Mouse (Mus musculus): ENCODE data around the gene Wnt7a.

Gene Wnt7a

DNA sequence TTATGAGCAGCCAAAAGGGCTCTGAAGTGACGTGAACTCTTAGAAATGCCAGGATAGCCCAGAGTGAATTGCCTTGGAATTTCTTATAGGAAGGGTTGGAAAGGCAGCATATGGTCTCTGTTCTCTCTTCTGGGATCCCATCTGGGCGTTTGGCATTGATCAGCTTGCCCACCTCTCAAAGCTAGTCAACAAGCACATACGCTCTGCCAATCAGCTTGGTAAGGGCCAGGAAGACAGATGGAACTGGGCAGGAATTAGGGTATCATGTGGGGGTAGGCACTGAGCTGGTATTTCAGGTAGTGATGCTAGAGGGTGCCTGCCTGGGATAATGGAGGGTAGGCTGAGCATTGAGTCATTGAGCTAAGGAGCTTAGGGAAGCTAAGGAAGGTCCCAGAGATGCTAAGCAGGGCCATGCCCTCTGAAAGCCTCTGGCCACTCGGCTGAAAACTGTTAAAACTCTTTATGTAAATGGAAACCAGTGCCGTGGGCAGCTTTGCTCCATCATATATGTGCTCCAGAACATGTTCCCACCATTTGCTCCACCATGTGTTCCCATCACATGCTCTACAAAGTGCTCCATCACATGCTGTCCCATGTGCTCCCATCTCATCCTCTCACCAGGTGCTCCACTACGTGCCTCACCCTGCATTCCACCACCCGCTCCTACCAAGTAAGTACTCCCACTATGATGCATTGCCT is 51.3 kb downstream of the Wnt7a start:
- no peaks in the 10 kb centered on the region for H3K9me3 ChIP-seq (ENCODE audit: low read length)
- H3K36me3 ChIP-seq (ENCODE audit: insufficient read depth, low read length): no peaks in the 10 kb centered on the region
- peaks cover 26% of the 10 kb centered on the region for H3K27me3 ChIP-seq (ENCODE audit: insufficient read depth, low read length)
- H3K4me1 ChIP-seq (replicated peaks; ENCODE audit: low read depth, low read length): no peaks in the 10 kb centered on the region
- TF ChIP-seq NANOG (IDR thresholded peaks at IDR 0.05; ENCODE audit: borderline replicate concordance, low read length): no peak
- TF ChIP-seq CTCF (conservative IDR thresholded peaks at IDR 0.05; ENCODE audit: low read length): no peak
- TF ChIP-seq POU5F1 (IDR thresholded peaks at IDR 0.05; ENCODE audit: borderline replicate concordance, low read length): no peak
- no peak overlapping the region for H3K4me3 ChIP-seq (replicated peaks; ENCODE audit: low read length)

DNA sequence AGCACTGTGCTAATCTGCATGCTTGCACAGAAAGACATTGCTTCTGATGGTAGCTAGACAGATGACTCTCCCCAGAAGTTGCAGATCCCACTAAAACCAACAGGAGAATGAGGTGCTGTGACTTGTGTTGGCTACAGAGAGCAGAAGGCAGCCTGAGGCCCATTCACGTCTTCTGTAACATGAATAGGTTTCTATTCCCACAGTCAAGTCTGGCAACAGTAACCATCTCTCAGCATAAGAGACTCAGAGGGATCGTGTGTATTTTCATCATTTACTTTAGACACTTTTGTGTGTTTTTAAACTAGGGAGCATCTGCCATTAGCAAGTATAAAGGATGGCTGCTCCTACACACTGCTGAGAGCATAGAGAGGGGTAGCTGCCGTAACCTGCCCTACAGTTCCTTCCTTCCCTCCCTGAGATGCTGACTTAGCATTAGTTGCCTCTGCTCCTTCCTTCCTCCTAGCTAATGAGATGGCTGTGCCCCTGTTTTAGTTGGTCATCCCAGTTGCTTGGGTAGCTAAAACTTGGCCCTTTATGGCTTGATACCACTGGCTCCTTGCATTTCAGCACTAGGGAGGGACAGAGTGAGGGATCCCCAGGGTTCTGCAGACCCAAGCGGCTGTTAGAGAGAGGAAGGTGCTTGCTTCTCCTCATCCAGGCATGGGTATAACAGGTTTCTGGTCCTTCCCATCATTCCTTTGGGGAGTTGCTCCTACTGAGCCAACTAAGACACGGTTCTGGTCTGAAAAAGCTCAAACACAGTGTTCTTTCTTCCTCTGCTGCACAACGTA is 52.1 kb downstream of the Wnt7a start:
- Histone ChIP-seq H3K27me3 (ENCODE audit: insufficient read depth, low read length) (peaks cover 29% of the 10 kb centered on the region), H3K9me3 (ENCODE audit: low read length) (no peaks in the 10 kb centered on the region), H3K36me3 (ENCODE audit: insufficient read depth, low read length) (no peaks in the 10 kb centered on the region), H3K4me1 (replicated peaks; ENCODE audit: low read depth, low read length) (no peaks in the 10 kb centered on the region), H3K4me3 (replicated peaks; ENCODE audit: low read length) (no peak overlapping the region)
- TF ChIP-seq NANOG (IDR thresholded peaks at IDR 0.05; ENCODE audit: borderline replicate concordance, low read length): no peak
- TF ChIP-seq POU5F1 (IDR thresholded peaks at IDR 0.05; ENCODE audit: borderline replicate concordance, low read length): no peak
- no peak for TF ChIP-seq CTCF (conservative IDR thresholded peaks at IDR 0.05; ENCODE audit: low read length)

DNA sequence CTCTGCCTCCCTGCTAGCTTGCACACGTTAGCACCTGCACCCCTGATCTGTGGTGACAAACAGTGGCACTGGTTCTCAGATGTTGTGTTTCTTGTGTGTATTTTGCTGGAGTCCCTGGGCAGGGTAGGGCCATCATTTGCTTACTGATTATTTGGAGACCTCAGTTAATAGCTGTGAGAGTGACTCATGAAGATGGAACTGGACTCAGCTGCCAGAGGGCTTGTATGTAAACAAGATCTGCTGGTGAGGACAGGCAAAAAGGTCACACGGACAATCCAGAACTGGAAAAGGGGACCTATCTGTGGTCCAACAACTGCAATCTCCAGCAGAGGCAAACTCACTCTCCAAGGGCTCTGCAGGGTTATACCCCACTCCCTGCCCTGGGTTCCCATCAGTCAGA is 52.8 kb downstream of the Wnt7a start:
- no peak overlapping the region for H3K4me3 ChIP-seq (replicated peaks; ENCODE audit: low read length)
- TF ChIP-seq NANOG (IDR thresholded peaks at IDR 0.05; ENCODE audit: borderline replicate concordance, low read length): no peak
- no peak for TF ChIP-seq CTCF (conservative IDR thresholded peaks at IDR 0.05; ENCODE audit: low read length)
- TF ChIP-seq POU5F1 (IDR thresholded peaks at IDR 0.05; ENCODE audit: borderline replicate concordance, low read length): no peak

DNA sequence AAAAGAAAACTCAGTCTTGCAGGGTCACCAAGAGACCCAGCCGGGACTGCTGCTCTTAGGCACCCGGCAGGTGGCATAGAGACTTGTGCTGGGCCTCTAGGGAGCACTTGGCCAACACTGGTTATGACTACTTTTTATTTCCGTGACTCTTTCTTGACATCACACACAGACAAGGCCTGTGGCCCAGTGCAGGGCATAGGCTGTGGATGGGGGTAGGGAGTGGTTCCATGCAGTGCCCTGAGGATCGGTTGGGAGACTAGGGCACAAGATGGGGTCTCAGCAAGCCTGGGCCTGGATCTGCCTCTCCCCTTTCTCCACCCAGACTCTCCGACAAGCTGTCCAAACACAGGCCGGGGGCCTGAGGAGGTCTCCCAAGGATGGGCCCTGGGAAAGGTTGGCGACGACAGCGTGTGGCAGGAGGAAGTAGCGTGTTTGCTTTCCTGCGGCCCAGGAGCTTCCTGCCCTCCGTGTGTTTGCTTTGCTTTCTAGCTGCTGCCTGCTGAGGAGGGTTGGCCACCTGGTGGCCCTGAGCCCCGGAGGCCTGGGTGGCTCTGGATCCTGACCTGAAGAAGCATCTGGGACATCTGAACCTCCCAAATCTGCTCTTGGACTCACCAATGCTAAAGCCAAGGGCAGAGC is 53.8 kb downstream of the Wnt7a start:
- no peak overlapping the region for H3K4me3 ChIP-seq (replicated peaks; ENCODE audit: low read length)
- no peaks in the 10 kb centered on the region for H3K4me1 ChIP-seq (replicated peaks; ENCODE audit: low read depth, low read length)
- peaks cover 26% of the 10 kb centered on the region for H3K27me3 ChIP-seq (ENCODE audit: insufficient read depth, low read length)
- TF ChIP-seq CTCF (conservative IDR thresholded peaks at IDR 0.05; ENCODE audit: low read length) (no peak), NANOG (IDR thresholded peaks at IDR 0.05; ENCODE audit: borderline replicate concordance, low read length) (no peak), POU5F1 (IDR thresholded peaks at IDR 0.05; ENCODE audit: borderline replicate concordance, low read length) (no peak)
- no peaks in the 10 kb centered on the region for H3K36me3 ChIP-seq (ENCODE audit: insufficient read depth, low read length)
- no peaks in the 10 kb centered on the region for H3K9me3 ChIP-seq (ENCODE audit: low read length)

More for the DNA sequence above, 52.8 kb downstream of the Wnt7a start:
- no peaks in the 10 kb centered on the region for H3K4me1 ChIP-seq (replicated peaks; ENCODE audit: low read depth, low read length)
- peaks cover 29% of the 10 kb centered on the region for H3K27me3 ChIP-seq (ENCODE audit: insufficient read depth, low read length)
- H3K9me3 ChIP-seq (ENCODE audit: low read length): no peaks in the 10 kb centered on the region
- H3K36me3 ChIP-seq (ENCODE audit: insufficient read depth, low read length): no peaks in the 10 kb centered on the region

DNA sequence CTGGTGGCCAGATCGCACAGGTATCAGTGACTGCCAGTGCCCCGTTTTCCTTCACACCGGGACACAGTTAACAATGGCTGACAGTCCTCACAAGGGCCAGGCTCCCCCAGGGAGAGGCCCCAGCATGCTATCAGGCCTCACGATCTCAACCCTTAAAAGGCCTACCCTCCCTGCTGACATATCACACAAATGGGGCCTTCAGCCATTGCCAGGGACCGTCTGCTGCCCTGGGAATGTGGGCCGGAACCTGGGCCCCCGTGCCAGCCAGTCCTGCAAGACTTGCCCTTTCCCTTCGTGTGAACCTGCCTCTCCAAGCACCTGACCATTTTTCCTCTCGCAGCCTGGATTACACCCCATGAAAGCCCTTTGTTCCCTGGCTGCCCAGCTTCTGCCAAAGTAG is 61.5 kb downstream of the Wnt7a start:
- TF ChIP-seq CTCF (conservative IDR thresholded peaks at IDR 0.05; ENCODE audit: low read length): no peak
- TF ChIP-seq POU5F1 (IDR thresholded peaks at IDR 0.05; ENCODE audit: borderline replicate concordance, low read length): no peak
- TF ChIP-seq NANOG (IDR thresholded peaks at IDR 0.05; ENCODE audit: borderline replicate concordance, low read length): no peak
- Histone ChIP-seq H3K27me3 (ENCODE audit: insufficient read depth, low read length) (peaks cover 26% of the 10 kb centered on the region), H3K4me1 (replicated peaks; ENCODE audit: low read depth, low read length) (peaks cover 30% of the 10 kb centered on the region), H3K4me3 (replicated peaks; ENCODE audit: low read length) (no peak overlapping the region), H3K9me3 (ENCODE audit: low read length) (no peaks in the 10 kb centered on the region), H3K36me3 (ENCODE audit: insufficient read depth, low read length) (no peaks in the 10 kb centered on the region)

DNA sequence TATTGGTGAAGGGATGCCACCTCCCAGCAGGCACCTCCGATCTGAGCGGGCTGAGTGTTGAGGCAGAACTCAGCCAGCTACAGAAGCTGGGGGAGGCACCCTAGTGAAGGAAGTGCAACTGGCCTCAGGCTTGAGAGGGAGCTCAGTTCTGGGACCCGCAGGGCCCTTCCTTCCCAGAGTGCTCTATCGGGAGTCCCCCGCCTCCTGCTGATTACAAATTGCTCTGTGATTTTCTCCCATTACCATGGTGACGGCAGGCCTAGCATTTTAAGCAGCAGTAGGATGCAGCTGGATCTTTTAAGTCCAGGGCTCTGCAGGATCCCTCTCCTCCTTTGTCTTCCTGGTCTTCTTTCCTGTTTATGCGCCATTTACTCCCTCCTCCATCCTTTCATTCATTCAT is 63.4 kb downstream of the Wnt7a start:
- no peak for TF ChIP-seq POU5F1 (IDR thresholded peaks at IDR 0.05; ENCODE audit: borderline replicate concordance, low read length)
- TF ChIP-seq CTCF (conservative IDR thresholded peaks at IDR 0.05; ENCODE audit: low read length): no peak
- TF ChIP-seq NANOG (IDR thresholded peaks at IDR 0.05; ENCODE audit: borderline replicate concordance, low read length): no peak

DNA sequence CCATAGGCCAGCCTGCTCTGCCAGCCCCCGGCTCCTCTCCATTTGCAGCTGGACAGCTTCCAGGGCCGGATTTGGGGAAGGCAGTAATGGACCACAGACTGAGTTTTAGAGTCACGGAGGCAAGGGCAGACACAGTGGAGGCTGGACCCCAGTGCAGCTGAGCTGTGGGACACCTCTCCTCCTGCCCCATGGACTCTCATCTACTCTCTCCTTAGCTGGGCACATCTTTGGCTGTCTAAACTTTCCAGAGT is 64.3 kb downstream of the Wnt7a start:
- H3K27me3 ChIP-seq (ENCODE audit: insufficient read depth, low read length): peaks cover 31% of the 10 kb centered on the region

More for the DNA sequence above, 63.4 kb downstream of the Wnt7a start:
- no peak overlapping the region for H3K4me3 ChIP-seq (replicated peaks; ENCODE audit: low read length)
- no peaks in the 10 kb centered on the region for H3K9me3 ChIP-seq (ENCODE audit: low read length)
- H3K4me1 ChIP-seq (replicated peaks; ENCODE audit: low read depth, low read length): peaks cover 30% of the 10 kb centered on the region
- peaks cover 31% of the 10 kb centered on the region for H3K27me3 ChIP-seq (ENCODE audit: insufficient read depth, low read length)
- H3K36me3 ChIP-seq (ENCODE audit: insufficient read depth, low read length): no peaks in the 10 kb centered on the region

More for the DNA sequence above, 64.3 kb downstream of the Wnt7a start:
- peaks cover 30% of the 10 kb centered on the region for H3K4me1 ChIP-seq (replicated peaks; ENCODE audit: low read depth, low read length)
- H3K36me3 ChIP-seq (ENCODE audit: insufficient read depth, low read length): no peaks in the 10 kb centered on the region
- H3K9me3 ChIP-seq (ENCODE audit: low read length): no peaks in the 10 kb centered on the region
- TF ChIP-seq POU5F1 (IDR thresholded peaks at IDR 0.05; ENCODE audit: borderline replicate concordance, low read length): no peak
- no peak for TF ChIP-seq CTCF (conservative IDR thresholded peaks at IDR 0.05; ENCODE audit: low read length)
- no peak for TF ChIP-seq NANOG (IDR thresholded peaks at IDR 0.05; ENCODE audit: borderline replicate concordance, low read length)
- H3K4me3 ChIP-seq (replicated peaks; ENCODE audit: low read length): no peak overlapping the region
